In the genomic region with DNA sequence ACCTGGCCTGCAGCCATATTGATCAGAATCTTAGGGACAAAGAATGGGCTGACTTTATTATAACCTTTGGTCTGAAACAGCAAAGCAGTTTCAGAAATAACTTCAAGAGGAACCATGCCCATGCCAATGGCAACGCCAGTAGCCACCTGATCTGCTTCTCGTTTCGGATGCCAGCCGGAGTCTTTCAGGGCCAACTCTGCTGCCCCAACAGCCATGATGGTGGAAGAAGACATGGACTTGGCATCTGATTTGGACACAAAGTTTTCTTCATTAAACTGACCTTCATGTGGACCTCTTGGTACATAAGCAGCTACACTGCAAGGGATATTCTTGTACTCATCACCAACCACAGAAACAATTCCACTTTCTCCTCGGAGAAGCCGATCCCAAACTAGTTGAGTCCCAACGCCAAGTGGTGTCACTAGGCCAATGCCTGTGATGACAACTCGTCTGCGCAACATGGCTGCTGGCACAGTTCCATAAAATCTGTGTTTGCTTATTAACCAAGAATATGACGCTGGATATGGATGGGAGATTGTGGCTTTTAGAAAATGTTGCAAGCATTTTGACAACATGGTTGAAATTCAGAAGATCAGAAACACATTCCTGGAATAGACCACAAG, we compare ENCODE assay signal across 8 mouse cellular contexts. TPM values are rescaled to one million over a fixed set of nuclear protein-coding genes. Genes with fewer than 3 reads are reported as not detected.
DNase-seq lines count a peak whose midpoint lies in the region; ATAC-seq and TF ChIP-seq lines count a peak whose summit lies in the region.

No protein-coding gene starts in this region.

- DNase-seq in heart, adult 11 months, result peak; percentile 89
- DNase-seq in heart, postnatal 36 days, result no peak
- DNase-seq in G1E (ENCODE audit: low spot score), result no peak
- DNase-seq in forebrain, embryonic 11.5 days (ENCODE audit: low spot score), result no peak
- DNase-seq in MN1 (ENCODE audit: low spot score), result no peak
- DNase-seq in left cerebral cortex, adult 9 months (ENCODE audit: low spot score in 2 of 2), result no peak

- intact Hi-C loops in heart, postnatal 36 days (cut with DNase I), result no loop called here

- peaks cover 38% of the 10 kb centered on the region for H3K4me1 ChIP-seq in G1E (ENCODE audit: insufficient read depth, low read depth, low read length)
- peaks cover 2% of the 10 kb centered on the region; the same call in 1 of the 2 replicates for H3K4me1 ChIP-seq in forebrain, embryonic 11.5 days (replicated peaks; ENCODE audit: control insufficient read depth, insufficient read depth, low read length)
- H3K4me1 ChIP-seq in limb, embryonic 13.5 days, result peaks cover 10% of the 10 kb centered on the region; the same call in 1 of the 2 replicates
- H3K4me1 ChIP-seq in stomach, embryonic 14.5 days (ENCODE audit: control insufficient read depth, insufficient read depth, low read length), result no peaks in the 10 kb centered on the region

- ATAC-seq in G1E (ENCODE audit: extremely low read depth, insufficient number of reproducible peaks, low FRiP score, poor library complexity, severe bottlenecking), result no peak
- no peak for ATAC-seq in forebrain, embryonic 11.5 days (replicated peaks; ENCODE audit: low FRiP score)
- no peak for ATAC-seq in limb, embryonic 13.5 days (ENCODE audit: low FRiP score, low read depth)
- ATAC-seq in stomach, embryonic 14.5 days (ENCODE audit: insufficient number of reproducible peaks, insufficient read depth, low FRiP score, low read depth), result no peak

- TF ChIP-seq CTCF in G1E (IDR thresholded peaks at IDR 0.05; ENCODE audit: low read depth, low read length), result no peak

- no peaks in the 10 kb centered on the region for H3K27me3 ChIP-seq in G1E (ENCODE audit: insufficient read depth, low read length)
- no peaks in the 10 kb centered on the region for H3K27me3 ChIP-seq in forebrain, embryonic 11.5 days (ENCODE audit: control insufficient read depth, insufficient read depth, low read length)
- H3K27me3 ChIP-seq in limb, embryonic 13.5 days, result no peaks in the 10 kb centered on the region
- no peaks in the 10 kb centered on the region for H3K27me3 ChIP-seq in stomach, embryonic 14.5 days (ENCODE audit: control insufficient read depth, insufficient read depth, low read length)

- peaks cover 13% of the 10 kb centered on the region for H3K36me3 ChIP-seq in G1E (replicated peaks)
- no peaks in the 10 kb centered on the region for H3K36me3 ChIP-seq in forebrain, embryonic 11.5 days (ENCODE audit: control insufficient read depth, insufficient read depth, low read length)
- peaks cover 3% of the 10 kb centered on the region; the same call in 1 of the 2 replicates for H3K36me3 ChIP-seq in limb, embryonic 13.5 days
- H3K36me3 ChIP-seq in stomach, embryonic 14.5 days (ENCODE audit: control insufficient read depth, insufficient read depth, low read length), result no peaks in the 10 kb centered on the region

- H3K9ac ChIP-seq in forebrain, embryonic 11.5 days (ENCODE audit: low read length), result peak overlapping the region; percentile 69; the same call in 1 of the 2 replicates
- H3K9ac ChIP-seq in limb, embryonic 13.5 days, result no peak overlapping the region
- H3K9ac ChIP-seq in stomach, embryonic 14.5 days (replicated peaks; ENCODE audit: low read depth, low read length), result peak overlapping the region; percentile 45; the same call in 1 of the 2 replicates

- 0 out of 2 replicates have a peak, but pooled peaks cover 2% of the 10 kb centered on the region for H3K9me3 ChIP-seq in G1E (replicated peaks)
- H3K9me3 ChIP-seq in forebrain, embryonic 11.5 days (ENCODE audit: control insufficient read depth, low read length), result no peaks in the 10 kb centered on the region
- H3K9me3 ChIP-seq in limb, embryonic 13.5 days, result peaks cover 4% of the 10 kb centered on the region; the same call in 1 of the 2 replicates
- no peaks in the 10 kb centered on the region for H3K9me3 ChIP-seq in stomach, embryonic 14.5 days (ENCODE audit: control insufficient read depth, low read depth, low read length)

- 96% methylated on average over 10 of the region's 10 CpGs for WGBS in forebrain, embryonic 11.5 days
- WGBS in limb, embryonic 13.5 days, result 96% methylated on average over 10 of the region's 10 CpGs
- WGBS in stomach, embryonic 14.5 days, result 97% methylated on average over 10 of the region's 10 CpGs

- H3K4me3 ChIP-seq in G1E (ENCODE audit: low read depth, low read length), result peak overlapping the region; percentile 71; the same call in 1 of the 2 replicates
- H3K4me3 ChIP-seq in forebrain, embryonic 11.5 days (ENCODE audit: low read depth, low read length), result peak overlapping the region; percentile 44; the same call in 1 of the 2 replicates
- peak overlapping the region; percentile 56; the same call in 1 of the 2 replicates for H3K4me3 ChIP-seq in limb, embryonic 13.5 days
- H3K4me3 ChIP-seq in stomach, embryonic 14.5 days (ENCODE audit: low read depth, low read length), result peak overlapping the region; percentile 45; the same call in 1 of the 2 replicates

- no peak overlapping the region for H3K4me2 ChIP-seq in forebrain, embryonic 11.5 days (ENCODE audit: low read depth, low read length, severe bottlenecking)
- H3K4me2 ChIP-seq in limb, embryonic 13.5 days (replicated peaks), result peak overlapping the region; percentile 69
- H3K4me2 ChIP-seq in stomach, embryonic 14.5 days (replicated peaks; ENCODE audit: low read depth, low read length), result peak overlapping the region; percentile 38

- H3K27ac ChIP-seq in forebrain, embryonic 11.5 days (ENCODE audit: low read depth, low read length), result no peak overlapping the region
- no peak overlapping the region for H3K27ac ChIP-seq in limb, embryonic 13.5 days
- 0 out of 2 replicates have a peak overlapping the region, but pooled peaks have one; percentile 73 for H3K27ac ChIP-seq in stomach, embryonic 14.5 days (ENCODE audit: low read length)

RNA-seq across cellular contexts. Expression of gene Ngly1, which starts 6.8 kb away (rescaled TPM):
- total RNA-seq in heart, postnatal 36 days (2021), result 10 to 100 TPM; 36.7 to 37.1 TPM
- 47.6 and 48.2 TPM in 2 replicates for total RNA-seq in G1E (2014; fragmentation: Nextera tagmentation)
- total RNA-seq in G1E (2017), result 47.1 and 57.3 TPM in 2 replicates
- 275 and 368 TPM in 2 replicates for polyA plus RNA-seq in G1E (2012)
- 24.0 and 25.9 TPM in 2 replicates for polyA plus RNA-seq in forebrain, embryonic 11.5 days (2014; fragmentation: Nextera tagmentation; extraction: Ambion mirVana)
- polyA plus RNA-seq in limb, embryonic 13.5 days (2015; fragmentation: Nextera tagmentation; extraction: Ambion mirVana), result 41.7 and 48.7 TPM in 2 replicates
- polyA plus RNA-seq in stomach, embryonic 14.5 days (2014; fragmentation: Nextera tagmentation; extraction: Ambion mirVana), result 42.1 and 46.0 TPM in 2 replicates

RNA-seq across cellular contexts. Expression of gene Oxsm, which starts 7.3 kb away (rescaled TPM):
- 10 to 100 TPM; 22.0 to 22.9 TPM for total RNA-seq in heart, postnatal 36 days (2021)
- 9.8 and 12.6 TPM in 2 replicates for total RNA-seq in G1E (2014; fragmentation: Nextera tagmentation)
- 7.4 and 10.1 TPM in 2 replicates for total RNA-seq in G1E (2017)
- polyA plus RNA-seq in G1E (2012), result 0.67 and 0.83 TPM in 2 replicates
- 1.1 and 2.3 TPM in 2 replicates for polyA plus RNA-seq in forebrain, embryonic 11.5 days (2014; fragmentation: Nextera tagmentation; extraction: Ambion mirVana)
- 1.4 and 1.6 TPM in 2 replicates for polyA plus RNA-seq in limb, embryonic 13.5 days (2015; fragmentation: Nextera tagmentation; extraction: Ambion mirVana)
- polyA plus RNA-seq in stomach, embryonic 14.5 days (2014; fragmentation: Nextera tagmentation; extraction: Ambion mirVana), result 1.0 and 1.5 TPM in 2 replicates
